Mouse (Mus musculus) right cerebral cortex, adult 2 months (tissue): ENCODE measurements around the gene Nedd4.
A peak's percentile ranks its signal among the peaks of the same experiment; 100 is the strongest.
"Not testable (repeated sequence)": the region's sequence is repeated elsewhere in the genome, so short reads cannot be mapped to it uniquely, and the experiment has no call there.

Source experiments
- DNase-seq, 2 experiments: peaks; one replicate each; pipeline ENCODE4 v3.0.0; 2021 to 2022; ENCODE audit warnings: low spot score in 2 of 2

The Nedd4 gene

DNA sequence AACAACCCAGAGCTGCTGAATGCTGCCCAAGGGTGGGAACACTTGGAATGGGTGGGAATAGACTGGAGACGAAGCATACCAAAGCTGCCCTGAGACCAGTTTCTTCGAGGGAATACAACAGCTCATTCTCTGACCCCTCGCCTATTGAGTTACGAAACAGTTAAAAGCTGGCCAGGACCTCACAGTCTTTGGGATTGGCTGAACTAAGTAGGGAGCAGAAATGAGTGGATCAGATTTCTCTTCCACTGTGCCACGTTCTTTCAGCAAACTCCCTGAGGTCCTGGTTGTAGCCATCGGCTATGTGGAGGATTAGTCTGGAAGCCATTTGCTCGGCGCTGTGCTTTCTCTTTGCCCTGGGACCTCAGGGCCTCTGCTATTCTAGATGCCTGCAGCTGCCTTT, 9.2 kb upstream of the Nedd4 start:
- no peak for DNase-seq

DNA sequence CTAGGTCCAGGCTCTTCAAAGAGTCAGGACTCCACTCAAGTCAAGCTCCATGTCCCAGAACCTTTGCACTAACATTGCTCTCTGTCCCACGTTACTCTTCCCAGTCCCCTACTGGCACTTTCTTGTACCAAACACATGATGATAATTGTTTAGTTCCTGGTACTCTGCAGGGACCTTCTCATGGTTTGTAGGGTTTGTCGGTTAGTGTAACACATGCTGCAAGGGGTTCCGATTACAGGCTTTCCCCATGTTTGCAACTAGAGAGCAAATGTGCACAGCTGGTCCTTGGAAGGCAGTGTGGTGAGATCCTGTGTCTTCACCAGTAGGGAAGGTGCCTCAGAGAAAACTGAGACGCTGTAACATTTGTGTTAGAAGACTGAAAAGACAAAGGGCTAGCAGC, 8.6 kb upstream of the Nedd4 start:
- DNase-seq = no peak

DNA sequence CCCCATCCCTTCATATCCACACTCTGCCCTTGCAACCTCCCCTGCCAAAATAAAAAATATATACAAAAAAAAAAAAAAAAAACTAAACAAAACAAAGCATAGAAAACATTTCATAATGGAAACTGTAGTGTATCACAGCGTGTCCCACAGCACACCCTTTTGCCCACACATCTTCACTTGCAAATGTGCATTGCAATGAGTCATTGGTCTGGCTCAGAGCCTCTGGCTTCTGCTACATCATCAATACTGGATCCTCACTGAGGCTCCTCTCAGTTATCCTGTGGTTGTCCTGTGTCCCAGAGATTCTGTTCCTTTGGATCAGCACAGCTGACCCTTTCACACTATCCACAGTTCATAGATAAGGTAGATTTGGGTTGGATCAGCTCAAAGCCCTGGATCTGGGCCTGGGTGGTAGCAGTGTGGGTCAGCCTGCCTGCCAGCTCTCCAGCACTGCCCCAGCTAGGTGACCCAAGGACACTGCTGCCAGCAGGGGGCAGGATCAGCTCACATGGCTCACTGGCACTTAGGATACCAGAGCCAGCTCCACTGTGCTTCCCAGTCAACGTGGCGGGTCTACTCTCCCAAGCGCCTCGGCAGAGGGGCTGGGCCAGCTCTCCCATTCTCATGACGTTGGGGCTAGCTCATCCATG, 7.4 kb upstream of the Nedd4 start:
- peak; percentile 46 to 58 for DNase-seq

DNA sequence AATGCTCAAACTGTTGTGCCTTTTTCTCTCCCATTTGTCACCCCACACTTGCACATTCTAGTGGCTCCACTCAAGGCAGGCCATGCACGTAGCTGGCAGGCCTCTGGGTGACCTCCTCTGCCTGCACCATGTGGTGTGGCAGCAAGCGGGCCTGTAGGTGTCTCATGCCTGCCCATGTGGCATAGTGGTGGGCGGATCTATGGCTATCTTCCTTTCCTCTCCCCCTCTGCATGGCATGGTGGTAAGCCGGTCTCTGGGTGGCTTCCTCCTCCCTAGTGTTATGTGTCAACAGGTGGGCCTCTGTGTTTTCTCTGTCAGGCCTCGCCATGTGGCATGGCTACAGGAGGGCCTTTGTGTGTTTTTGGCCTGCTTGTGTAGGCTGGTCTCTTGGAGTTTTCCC, 6.5 kb upstream of the Nedd4 start:
- DNase-seq = no peak

DNA sequence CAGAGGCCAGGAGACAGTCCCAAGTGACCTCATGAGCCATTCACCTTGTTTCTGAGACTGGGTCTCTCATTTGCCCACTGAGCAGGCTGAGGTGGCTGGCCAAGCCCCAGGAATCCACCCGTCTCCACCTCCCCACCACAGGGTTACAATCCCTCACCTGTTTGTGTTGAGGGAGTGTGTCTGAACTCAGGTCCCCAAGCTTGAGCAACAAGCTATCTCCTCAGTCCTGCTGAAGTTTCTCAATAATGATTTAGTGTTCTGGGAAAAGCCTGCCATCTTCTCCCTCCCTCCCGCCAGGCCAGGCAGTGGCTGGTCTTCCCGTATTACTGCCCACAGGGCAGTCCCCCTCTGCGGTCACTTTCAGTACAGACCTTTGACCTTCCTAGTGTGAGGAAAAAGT, 5.7 kb upstream of the Nedd4 start:
- DNase-seq = no peak

DNA sequence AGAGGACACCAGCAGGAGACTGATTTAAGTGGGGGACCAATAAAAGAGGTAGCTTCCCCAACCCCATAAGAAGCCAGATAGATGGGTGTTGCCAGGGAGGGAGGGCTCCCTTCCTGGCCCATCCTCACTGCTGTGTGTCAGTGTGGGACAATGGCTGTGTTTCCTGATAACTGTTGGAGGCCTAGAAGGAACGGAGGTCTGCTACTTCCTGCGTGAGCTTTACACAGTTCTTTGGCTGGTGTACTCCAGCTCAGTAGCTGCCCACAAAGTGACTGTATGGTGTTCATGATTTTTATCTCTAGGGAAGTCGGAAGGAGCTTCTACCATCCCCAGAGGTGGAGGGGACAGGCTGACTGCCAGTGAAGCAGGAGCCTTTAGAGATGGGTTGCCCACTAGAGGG, 5.2 kb upstream of the Nedd4 start:
- DNase-seq = no peak

DNA sequence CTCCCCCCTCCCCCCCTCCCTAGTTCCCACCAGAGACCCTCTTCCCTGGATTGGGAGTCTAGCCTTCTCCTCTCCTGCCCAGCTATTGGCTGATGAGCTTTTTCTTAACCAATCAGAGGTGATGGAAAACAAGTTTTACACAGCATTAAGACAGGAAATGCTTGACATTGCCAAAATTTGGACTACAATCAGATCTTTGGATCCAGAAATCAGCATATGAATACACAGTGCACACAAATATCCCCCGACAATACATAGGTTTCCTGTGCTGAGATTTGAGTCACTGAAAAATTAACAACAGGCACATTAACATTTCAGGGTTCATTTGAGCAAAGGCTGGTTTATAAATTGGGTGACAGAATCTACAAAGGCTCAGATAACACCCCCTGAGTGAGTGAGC, 4.5 kb upstream of the Nedd4 start:
- no peak for DNase-seq

DNA sequence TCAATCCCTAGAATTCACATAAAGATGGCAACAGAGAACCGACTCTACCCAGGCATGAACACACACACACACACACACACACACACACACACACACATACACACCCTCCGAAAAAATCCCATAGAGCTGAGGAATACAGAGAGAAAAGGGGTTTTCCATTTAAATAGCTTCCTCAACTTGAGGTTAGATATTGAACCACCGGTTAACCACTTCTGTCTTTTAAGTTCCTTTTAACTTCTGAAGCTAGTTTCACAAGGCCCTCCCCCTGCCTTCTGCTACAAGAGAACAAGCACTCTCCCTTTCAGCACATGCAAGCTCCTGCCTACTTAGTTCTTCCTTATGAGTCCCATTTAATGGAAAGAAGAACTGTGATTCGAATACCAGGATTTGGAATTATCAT, 2.0 kb upstream of the Nedd4 start:
- DNase-seq = no peak

DNA sequence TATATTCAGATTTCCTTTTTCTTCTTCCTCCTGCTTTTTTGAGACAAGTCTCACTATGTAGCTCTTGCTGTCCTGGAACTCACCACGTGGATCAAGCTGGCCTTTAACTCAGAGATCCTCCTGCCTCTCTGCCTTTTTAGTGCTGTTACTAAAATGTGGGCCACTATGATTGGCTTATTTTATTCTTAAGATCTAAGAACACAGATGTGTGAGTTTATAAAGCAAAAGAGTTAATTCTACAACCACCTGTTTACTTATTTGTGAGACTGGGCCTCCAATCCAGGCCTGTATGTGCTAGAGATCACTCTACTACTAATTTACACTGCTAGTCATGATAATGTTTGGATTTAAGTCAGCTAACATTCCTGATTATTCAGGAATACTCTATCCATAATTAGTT, 1.2 kb upstream of the Nedd4 start:
- DNase-seq = no peak

DNA sequence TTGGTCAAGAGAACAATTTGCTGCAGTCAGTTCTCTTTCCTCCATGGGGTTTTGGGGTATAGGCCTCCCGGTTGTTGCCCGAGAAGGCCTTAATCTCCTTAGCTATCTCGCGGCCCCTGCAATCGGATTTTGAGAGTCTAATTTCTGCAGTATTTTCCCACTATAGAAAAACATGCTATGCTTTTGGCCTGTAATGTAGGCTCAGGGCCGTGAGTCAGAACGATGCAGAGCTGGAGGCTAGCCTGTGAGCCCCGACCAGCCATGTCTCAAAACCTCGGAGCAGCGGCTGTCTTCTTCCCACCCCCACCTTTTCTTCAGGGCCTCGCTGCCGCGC, 618 bp upstream of the Nedd4 start:
- no peak for DNase-seq

DNA sequence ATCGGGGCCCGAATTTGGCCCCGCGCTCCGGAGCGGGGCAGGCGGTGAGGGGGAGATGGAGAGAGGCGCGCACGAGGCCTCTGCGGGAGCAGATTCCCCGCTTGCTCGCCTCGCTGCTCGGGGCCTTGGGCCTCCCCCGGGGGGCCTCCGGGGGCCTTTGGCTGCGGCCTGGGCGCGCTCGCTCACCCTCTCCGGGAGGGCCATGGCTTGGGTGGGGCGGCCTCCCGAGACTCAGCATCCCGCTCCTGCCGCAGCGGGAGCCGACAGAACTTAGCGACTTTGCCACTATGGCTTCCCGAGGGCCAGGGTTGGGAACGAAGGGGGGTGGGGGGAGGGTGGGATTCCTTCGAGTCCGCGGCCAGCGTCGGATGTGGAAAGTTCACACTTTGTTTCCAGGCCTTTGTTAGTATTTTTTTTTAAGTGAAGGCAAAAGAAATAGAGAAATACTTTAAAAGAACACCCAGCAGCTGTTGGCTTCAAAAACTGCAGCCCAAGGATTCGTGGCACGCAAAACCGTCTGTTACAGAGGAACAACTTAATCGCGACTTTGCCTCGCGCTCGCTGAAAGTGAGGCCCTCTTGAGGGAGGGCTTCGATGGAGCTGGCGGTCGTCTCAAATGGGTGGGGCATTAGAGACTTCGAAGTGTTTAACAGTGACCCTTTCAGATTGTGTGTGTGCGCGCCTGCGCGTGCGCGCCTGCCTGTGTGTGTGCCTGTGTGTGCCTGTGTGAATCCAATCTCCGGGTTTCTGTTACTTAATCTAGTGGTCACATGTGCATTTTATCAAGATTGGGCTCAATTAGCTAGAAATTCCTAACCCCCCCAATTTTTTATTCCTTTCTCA, 766 bp downstream of the Nedd4 start:
- DNase-seq = peak; percentile 57 to 82

DNA sequence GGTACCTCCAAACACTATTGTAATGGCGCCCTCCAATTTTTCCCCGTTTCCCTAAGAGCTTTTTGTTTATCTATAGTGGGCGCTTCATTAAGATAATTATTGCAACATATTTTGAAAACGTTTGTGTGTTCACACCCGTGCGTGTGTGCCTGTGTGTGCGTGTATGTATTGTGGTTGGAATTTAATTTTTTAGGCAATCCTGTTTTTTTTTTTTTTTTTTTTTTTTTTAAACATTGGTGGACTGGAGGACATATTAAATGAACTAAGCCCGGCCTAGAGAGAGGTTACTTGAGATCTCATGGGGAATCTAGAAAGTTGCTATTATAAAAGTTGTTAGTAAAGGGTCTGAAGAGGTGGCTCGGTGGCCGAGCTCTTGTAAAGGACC, 1.4 kb downstream of the Nedd4 start:
- DNase-seq = no peak

DNA sequence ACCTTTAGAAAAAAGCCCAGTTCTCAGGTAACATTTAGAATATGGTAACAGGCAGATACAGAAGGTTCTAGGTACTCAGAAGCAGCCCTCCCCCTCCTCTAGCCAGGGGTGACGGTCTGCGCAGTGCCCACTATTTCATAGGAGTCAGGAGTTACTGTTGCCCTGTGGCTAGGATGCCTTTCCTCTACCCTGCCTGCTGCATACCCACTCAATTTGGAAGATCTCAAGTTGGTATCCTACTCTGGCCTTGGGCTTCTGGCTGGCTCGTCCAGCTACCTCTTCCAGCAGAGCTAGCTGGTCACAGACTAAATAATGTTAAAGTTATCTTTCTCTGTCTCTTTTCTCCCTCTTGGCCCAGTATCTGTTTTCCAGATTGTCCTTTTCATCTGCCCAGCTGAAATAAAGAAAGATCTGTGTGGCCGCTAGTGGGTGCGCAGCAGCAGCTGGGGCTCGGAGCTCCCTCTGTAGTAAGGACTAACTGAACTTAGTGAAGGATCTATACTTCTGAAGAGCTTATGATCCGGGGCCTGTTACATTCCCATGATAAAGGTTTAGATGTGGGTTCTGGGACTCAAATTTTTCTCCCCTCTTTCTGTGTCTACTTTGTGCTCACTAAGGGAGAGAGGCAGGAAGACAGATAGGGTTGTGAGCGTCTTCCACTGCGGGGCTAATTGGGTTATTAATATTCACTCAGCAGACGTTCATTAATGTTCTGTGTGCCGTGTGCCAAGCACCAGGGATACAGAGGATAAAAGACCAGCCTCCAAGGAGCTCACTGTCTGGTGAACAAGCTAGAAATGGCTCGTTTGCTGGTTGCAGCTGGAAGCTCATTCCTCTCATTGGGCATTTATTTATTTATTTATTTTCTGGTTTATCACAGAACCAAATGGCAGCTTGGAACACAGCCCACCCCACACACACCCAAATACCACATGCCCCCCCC, 2.5 kb downstream of the Nedd4 start:
- peak; percentile 31 to 53 for DNase-seq

DNA sequence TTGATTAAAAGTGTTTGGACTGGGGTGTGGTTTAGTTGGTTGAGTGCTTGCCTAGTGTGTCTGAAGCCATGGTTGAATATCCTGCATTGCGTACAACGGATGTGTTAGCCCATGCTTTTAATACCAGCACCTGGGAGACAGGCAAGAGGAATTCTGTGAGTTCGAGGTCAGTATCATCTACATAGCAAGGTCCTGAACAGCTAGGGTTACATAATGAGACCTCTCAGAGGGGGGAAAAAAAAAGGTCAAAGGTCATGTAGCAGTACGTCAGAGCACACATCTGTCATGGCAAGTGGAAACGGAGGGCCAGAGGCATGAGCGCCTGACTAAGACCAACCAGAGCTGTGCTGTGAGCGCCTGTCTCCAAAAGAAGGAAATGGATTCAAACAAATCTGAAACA, 3.4 kb downstream of the Nedd4 start:
- DNase-seq = no peak

DNA sequence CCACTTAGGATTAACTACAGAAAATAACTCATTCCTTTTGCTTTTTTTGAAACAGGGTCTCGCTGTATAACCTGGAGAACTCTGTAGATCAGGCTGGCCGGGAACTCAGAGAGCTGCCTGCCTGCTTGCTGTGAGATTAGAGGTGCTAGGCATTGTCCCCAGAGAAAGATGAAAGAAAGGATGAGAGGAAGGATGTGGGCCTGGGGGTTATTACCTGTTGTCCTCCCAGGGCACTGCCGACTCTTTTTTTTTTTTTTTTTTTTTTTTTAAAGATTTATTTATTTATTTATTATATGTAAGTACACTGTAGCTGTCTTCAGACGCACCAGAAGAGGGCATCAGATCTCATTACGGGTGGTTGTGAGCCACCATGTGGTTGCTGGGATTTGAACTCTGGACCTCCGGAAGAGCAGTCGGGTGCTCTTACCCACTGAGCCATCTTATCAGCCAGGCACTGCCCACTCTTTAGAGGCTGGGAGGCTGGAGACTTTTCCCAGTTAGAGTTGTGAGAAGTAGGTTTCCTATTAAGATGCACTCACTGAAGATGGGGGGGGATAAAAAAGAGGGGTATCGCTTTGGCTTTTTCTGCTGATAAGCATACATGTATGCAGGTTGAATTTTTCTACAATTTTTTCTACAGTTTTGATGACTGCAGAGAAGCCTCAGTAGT, 4.3 kb downstream of the Nedd4 start:
- not testable (repeated sequence) for DNase-seq

DNA sequence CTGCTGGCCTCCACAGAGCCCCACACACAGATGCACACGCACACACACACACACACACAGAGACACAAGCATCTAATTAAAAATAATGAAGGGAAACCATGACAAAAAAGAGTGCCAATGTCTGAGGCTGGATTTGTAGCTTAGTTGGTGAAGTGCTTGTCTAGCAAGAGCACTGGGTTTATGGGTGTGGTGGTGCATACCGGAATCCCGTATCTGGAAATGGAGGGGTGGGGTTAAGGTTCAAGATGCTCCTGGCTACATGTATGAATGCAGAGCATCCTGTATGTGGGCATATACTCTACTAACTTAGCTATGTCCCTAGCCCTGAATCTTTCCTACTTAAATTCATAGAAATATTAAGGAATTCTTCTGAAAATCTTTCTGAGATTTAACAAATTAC, 5.0 kb downstream of the Nedd4 start:
- DNase-seq = no peak

DNA sequence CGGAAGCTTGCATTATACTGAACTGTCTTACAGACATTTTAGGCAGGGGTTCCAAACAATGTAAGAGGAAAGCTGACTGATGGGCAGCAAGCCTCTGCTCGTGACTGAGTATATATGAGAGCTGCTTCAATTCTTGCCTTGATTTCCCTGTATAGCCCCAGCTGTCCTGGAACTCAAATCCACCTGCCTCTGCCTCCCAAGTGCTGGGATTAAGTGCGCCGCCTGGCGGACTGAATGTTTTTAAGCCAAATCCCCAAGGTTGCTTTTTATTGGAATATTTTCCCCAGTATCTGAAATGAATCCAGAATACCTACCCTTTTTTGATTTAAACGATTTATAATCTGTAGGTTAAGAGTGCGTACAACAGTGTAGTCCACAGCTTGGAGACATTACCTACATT, 7.2 kb downstream of the Nedd4 start:
- no peak for DNase-seq

DNA sequence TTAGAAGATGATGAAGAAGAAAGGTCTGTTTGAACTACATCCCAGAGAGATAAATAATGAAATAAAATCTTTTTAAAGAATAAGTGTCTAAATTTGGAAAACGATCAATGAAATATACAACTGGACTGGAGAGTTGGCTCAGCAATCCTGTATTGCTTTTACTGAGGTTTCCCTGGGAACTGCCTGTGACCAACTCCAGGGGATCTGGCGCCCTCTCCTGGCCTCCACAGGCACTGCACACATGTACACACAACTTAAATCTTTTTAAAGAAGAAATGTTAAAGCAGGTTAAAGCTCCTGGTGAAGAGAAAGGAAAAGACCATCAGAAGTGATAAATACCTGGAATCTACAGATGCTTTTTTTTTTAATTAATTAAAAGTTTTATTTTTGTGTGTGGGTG, 10.2 kb downstream of the Nedd4 start:
- DNase-seq = peak; percentile 85 to 89

DNA sequence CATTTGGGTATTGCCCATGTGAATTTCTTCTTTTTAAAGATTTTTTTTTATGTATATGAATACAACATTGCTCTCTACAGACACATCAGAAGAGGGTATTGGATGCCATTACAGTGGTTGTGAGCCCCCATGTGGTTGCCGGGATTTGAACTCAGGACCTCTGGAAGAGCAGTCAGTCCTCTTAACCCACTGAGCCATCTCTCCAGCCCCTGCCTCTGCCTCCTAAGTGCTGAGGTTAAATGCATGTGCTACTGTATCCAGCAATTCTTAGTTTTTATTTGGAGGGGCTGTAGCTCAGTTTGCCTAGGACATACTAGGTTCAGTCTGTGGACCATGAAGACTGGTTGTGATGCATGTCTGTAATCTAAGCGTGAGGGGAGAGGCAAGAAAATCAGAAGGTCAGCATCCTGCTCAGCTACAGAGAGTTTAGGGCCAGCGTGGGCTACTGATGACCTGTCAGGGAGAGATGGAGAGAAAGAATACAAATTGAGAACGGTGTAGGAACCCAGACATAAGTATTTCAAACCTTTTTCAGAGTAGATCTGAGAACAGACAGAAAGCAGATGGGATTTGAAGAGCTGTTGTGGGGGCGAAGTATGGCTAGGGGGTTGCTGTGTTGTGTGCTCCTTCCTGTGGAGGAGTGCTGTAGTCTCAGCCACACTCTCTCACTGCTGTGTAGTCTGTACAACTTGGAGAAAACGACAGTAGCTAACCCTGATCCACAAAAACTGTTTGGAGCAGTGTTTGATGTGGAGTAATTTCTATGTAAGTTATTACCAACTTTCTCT, 13.0 kb downstream of the Nedd4 start:
- no peak for DNase-seq

DNA sequence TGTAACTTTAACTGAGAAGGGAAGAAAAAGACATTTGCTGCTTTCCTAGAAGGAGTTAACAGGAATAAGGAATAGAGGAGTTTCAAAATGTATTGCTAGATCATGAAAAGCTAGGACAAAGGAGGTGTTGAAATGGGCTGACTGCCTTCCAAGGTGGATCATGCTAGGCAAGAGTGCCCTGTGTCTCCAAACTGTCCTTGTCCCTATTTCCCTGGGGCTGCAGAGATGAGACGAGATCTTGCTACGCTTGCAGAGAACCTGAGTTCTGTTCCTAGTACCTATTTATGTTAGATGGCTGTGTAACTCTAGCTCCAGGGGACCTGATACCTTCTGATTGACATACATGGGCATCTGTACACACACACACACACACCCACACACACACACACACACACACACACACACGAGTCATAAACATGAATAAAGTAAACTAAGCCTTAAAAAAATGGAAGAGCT, 13.6 kb downstream of the Nedd4 start:
- DNase-seq = no peak

DNA sequence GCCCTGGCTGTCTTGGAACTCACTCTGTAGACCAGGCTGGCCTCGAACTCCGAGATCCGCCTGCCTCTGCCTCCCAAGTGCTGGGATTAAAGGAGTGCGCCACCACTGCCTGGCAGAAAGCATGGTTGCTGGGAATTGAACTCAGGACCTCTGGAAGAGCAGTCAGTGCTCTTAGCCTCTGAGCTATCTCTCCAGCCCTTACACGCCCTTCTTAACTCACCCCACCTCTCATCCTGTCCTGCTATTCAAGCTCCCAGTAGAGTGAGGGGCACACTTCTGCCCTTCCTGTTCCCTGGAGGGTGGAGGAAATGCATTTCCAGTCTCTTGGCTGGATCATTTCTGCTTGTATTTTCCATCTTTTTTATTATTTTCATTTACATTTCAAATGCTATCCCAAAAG, 15.5 kb downstream of the Nedd4 start:
- no peak for DNase-seq
